Mouse (Mus musculus) splenic B cell, adult 2 months (primary cell): ENCODE data around the gene Rimbp2.
A peak's percentile ranks its signal among the peaks of the same experiment; 100 is the strongest.

Source experiments
- DNase-seq: peaks from one replicate; pipeline ENCODE4 v3.0.0-alpha.2; 2011; ENCODE audit warnings: low read depth, low spot score
- H3K27me3 ChIP-seq: 2 replicates; pipeline ENCODE4 v1.6.1; 2012; ENCODE audit warnings: mild to moderate bottlenecking, low read length, moderate library complexity, mixed read lengths; ENCODE audit not compliant: control insufficient read depth, poor library complexity, insufficient read depth, severe bottlenecking
- H3K36me3 ChIP-seq: 2 replicates; pipeline ENCODE4 v1.6.1; 2012; ENCODE audit warnings: mild to moderate bottlenecking, low read length, moderate library complexity, mixed read lengths; ENCODE audit not compliant: control insufficient read depth, poor library complexity, insufficient read depth, severe bottlenecking

Rimbp2 gene

DNA sequence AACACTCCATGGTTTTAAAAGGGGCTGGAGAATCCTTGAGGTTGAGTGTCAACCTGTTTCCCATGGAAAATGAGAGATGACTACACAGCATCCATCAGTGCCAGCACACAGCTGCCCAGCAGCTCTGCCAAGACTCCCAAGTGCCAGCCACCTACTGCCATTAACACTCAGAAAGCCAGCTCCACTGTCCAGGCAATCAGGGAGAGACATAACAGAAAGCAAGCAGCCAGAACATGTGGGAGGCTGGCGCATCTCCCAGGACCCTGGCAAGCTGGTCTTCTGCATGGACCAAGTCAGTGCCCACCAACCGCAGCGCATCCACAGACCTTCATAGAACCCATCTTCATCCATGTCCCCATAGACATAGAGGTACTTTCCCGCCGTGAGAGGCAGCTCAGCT is 152.7 kb downstream of the Rimbp2 start:
- DNase-seq = no peak
- H3K27me3 ChIP-seq = no peaks in the 10 kb centered on the region
- no peaks in the 10 kb centered on the region for H3K36me3 ChIP-seq

GRCm38 (mm10) chr5:128781621-128782020 is 171.7 kb downstream of the Rimbp2 start:
- H3K27me3 ChIP-seq = no peaks in the 10 kb centered on the region
- DNase-seq = no peak
- no peaks in the 10 kb centered on the region for H3K36me3 ChIP-seq

GRCm38 (mm10) chr5:128776386-128776785 is 176.9 kb downstream of the Rimbp2 start:
- no peaks in the 10 kb centered on the region for H3K36me3 ChIP-seq
- DNase-seq = no peak
- no peaks in the 10 kb centered on the region for H3K27me3 ChIP-seq

- no peak for DNase-seq
- no peaks in the 10 kb centered on the region for H3K36me3 ChIP-seq
- no peaks in the 10 kb centered on the region for H3K27me3 ChIP-seq
Measured at GRCm38 (mm10) chr5:128769026-128769631, 184.2 kb downstream of the Rimbp2 start.

GRCm38 (mm10) chr5:128761118-128761517 is 192.2 kb downstream of the Rimbp2 start:
- no peak for DNase-seq
- Histone ChIP-seq H3K27me3 (no peaks in the 10 kb centered on the region), H3K36me3 (no peaks in the 10 kb centered on the region)

GRCm38 (mm10) chr5:128746261-128746660 is 207.0 kb downstream of the Rimbp2 start:
- no peak for DNase-seq
- no peaks in the 10 kb centered on the region for H3K27me3 ChIP-seq
- no peaks in the 10 kb centered on the region for H3K36me3 ChIP-seq

DNA sequence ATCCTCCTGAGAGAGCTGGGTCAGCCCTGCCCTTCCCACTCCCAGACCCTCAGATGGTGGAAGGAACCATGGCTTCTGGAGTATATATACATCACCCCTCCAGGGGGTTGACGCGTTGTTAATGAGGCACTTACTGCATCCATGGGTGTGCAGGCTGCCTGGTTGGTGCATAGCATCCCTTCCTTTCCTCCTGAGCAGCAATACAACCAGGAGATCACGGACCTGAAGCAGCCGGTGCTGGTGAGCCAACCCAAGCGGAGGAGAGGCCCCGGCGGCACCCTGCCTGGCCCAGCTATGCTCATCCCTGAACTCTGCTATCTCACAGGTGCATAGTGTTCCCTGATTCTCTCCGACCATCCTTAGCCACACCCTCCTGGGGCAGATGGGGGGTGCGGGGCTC is 208.1 kb downstream of the Rimbp2 start:
- no peaks in the 10 kb centered on the region for H3K27me3 ChIP-seq

GRCm38 (mm10) chr5:128744351-128744750 is 208.9 kb downstream of the Rimbp2 start:
- no peaks in the 10 kb centered on the region for H3K36me3 ChIP-seq
- H3K27me3 ChIP-seq = no peaks in the 10 kb centered on the region
- DNase-seq = no peak

More for the DNA sequence above, 208.1 kb downstream of the Rimbp2 start:
- H3K36me3 ChIP-seq = no peaks in the 10 kb centered on the region
- no peak for DNase-seq

DNA sequence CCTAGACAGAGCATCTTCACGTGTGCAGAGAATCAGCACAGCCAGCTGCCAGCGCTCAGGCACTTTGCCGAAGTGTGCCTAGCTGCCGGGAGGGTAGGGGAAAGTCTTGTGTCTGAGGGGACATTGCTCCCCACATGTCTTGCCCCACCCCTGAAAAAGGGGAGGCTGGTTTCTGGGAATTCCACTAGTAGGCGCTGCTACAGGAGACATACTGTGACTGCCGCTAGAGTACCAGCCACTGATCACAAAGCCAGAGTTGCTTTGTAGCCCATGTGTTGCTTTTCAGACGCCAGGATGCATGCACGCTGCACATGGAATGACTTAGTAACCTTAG is 213.5 kb downstream of the Rimbp2 start:
- no peak for DNase-seq
- Histone ChIP-seq H3K36me3 (no peaks in the 10 kb centered on the region), H3K27me3 (no peaks in the 10 kb centered on the region)

- no peak for DNase-seq
- Histone ChIP-seq H3K27me3 (no peaks in the 10 kb centered on the region), H3K36me3 (no peaks in the 10 kb centered on the region)
Measured at GRCm38 (mm10) chr5:128739168-128739837, 214.0 kb downstream of the Rimbp2 start.

DNA sequence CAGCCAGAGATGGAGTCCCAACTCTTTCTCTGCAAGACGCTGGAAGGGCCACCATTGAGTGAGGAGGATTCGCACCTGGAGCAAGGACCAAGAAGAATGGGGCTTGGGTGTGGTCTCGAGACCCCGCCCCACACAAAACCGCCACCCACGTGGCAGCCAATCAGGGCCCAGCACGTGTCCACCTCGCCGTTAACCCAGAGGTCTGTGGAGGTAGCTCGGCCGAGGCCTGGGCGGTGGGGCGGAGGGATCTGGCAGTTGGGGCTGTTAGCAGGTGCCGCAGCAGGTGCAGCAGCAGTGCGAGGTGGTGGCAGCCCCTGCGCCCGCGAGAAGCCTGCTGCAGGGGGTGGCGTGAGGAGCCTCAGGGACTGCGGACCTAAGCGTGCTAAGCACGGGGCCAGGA is 217.4 kb downstream of the Rimbp2 start:
- no peaks in the 10 kb centered on the region for H3K27me3 ChIP-seq
- no peak for DNase-seq

DNA sequence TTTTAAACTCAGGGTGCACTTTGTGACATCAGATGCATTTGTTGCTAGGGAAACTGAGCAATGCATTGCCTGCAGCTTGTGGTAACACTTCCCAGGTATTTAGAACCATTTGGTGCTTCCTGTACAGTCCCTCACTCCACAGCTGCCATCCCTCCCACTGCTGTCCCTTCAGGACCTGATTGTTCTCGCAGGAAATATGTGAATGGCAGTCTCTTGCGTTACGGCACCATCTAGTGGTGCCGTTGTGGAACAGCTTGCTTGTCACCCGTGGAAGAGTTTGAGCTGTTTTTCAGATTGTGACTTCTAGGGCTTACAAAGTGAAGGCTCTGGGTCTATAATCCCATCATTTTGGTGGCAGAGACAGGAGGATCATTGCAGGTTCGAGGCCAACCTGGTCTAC is 219.3 kb downstream of the Rimbp2 start:
- Histone ChIP-seq H3K27me3 (no peaks in the 10 kb centered on the region), H3K36me3 (no peaks in the 10 kb centered on the region)
- peak; percentile 1 for DNase-seq

More for the DNA sequence above, 217.4 kb downstream of the Rimbp2 start:
- no peaks in the 10 kb centered on the region for H3K36me3 ChIP-seq

- no peak for DNase-seq
- no peaks in the 10 kb centered on the region for H3K36me3 ChIP-seq
- H3K27me3 ChIP-seq = no peaks in the 10 kb centered on the region
Measured at GRCm38 (mm10) chr5:128732416-128733014, 220.8 kb downstream of the Rimbp2 start.

GRCm38 (mm10) chr5:128730634-128731033 is 222.7 kb downstream of the Rimbp2 start:
- DNase-seq = no peak
- no peaks in the 10 kb centered on the region for H3K27me3 ChIP-seq
- H3K36me3 ChIP-seq = no peaks in the 10 kb centered on the region

GRCm38 (mm10) chr5:128729341-128729740 is 223.9 kb downstream of the Rimbp2 start:
- Histone ChIP-seq H3K36me3 (no peaks in the 10 kb centered on the region), H3K27me3 (no peaks in the 10 kb centered on the region)
- no peak for DNase-seq
